Mouse (Mus musculus) left cerebral cortex, adult 8-10 months (tissue): ENCODE results near the gene Jmjd1c. TPM values are rescaled to one million over a fixed set of nuclear protein-coding genes. Genes with fewer than 3 reads are reported as not detected.

ENCODE experiments used
- DNase-seq, 2 experiments: peaks; one replicate each; pipeline ENCODE4 v3.0.0; 2022; ENCODE audit warnings: low spot score in 2 of 2
- total RNA-seq, 4 experiments: library from RNA; stranded (reverse); gene quantifications; 2 replicates each; pipeline ENCODE4 v1.2.4; 2022

Jmjd1c gene
- total RNA-seq, 4 experiments from 2014 or later = 78.0 to 83.1 (median 80.7) TPM

DNA sequence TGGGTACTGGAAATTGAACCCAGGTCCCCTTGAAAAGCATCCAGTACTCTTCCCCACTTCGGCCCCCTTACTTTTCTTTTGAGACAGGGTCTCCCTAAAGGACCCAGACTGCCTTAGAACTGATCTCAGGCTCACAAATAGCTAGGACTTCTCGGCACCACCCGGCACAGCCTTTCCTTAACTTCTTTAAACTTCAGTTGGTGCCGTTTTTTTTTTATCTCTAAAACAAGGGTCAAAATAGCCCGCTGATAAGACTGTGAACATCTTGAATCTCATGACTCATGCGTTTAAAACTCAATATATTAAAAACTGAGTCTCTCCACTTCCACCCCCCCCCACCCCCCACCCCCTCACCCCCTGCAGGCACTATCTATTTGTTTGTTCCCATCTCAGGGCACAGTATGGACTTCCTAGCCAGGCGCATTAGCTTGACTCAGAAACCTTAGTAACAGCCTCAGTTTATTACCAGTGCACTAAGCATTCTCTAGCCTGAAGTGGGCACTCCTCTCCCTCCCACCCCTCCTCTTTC, 200.1 kb downstream of the Jmjd1c start:
- no peak for DNase-seq

DNA sequence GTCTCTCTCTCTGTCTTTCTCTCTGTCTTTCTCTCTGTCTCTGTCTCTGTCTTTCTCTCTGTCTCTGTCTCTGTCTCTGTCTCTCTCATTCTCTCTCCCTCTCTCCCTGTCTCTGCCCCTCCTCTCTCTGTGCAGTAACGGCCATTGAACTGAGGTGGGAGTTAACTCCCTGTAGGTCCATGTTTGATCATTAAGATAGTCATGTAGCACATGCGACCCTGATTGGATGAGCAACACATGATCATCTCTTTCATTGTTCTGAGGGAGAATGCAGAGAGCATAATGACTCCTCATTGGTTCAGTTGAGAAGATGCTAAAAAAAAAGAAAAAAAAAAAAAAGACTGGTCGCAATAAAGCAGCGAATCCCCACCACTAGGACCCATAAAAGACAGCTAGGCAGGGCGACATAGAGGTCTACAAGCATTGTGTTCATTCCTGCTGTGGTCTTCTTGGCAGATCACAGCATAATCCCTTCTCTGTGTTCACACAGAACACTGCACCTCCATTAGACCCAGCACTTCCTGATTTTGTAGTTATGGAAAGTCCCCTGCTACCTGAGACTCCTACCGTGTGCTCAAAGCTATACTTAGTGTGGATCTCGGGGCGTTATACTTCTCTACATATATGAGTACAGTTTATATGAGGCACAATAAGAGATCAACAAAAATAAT, 200.7 kb downstream of the Jmjd1c start:
- DNase-seq = no peak

DNA sequence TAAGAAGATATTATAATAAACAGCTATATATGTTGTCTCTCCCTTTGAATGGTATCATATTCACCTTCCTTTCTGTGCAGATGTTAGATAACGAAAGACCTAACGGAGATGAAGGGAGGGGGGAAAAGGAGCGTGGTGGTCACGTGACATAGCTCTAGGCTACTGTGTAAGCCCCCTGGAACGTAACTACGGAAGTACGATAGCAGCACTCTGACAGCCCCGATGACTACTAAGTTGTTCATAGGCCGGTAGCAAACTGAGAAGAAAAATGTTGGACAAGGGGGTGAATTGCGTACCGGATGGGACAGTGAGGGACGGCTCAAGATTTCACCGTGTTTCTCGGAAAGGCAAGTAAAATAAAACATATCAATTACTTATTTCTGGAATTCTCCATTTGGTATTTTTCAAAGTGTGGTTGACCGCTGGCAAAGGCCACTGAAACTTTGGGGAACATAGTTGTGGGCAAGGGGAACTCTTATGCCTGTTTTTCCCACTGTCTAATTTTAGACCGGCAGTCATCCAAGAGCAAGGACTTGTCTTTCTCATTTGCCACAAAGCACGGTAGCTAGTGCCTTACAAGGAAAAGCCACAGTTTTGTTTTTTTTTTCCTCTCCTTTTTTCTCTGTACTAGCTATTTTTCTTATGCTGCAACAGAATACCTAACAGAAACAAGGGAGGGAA, 201.4 kb downstream of the Jmjd1c start:
- no peak for DNase-seq

DNA sequence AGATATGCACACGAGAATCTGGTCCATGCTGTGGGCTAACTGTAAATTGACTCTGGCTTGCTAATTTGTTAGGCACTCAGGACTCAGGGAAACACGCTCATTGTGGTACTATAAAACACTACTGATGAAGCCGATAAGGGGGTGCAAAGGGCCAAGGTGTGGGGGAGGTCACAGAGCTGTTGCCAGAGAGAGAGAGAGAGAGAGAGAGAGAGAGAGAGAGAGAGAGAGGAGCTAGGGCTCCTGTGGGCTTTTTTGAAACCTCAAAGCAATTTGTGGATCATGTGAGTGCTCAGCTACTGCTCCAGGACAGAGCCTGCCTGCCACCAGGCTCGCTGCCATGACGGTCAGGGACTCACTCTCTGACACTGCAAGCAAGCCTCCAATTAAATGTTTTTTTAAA, 202.9 kb downstream of the Jmjd1c start:
- DNase-seq = no peak

GRCm38 (mm10) chr10:67299285-67299684, 203.4 kb downstream of the Jmjd1c start:
- DNase-seq = no peak

DNA sequence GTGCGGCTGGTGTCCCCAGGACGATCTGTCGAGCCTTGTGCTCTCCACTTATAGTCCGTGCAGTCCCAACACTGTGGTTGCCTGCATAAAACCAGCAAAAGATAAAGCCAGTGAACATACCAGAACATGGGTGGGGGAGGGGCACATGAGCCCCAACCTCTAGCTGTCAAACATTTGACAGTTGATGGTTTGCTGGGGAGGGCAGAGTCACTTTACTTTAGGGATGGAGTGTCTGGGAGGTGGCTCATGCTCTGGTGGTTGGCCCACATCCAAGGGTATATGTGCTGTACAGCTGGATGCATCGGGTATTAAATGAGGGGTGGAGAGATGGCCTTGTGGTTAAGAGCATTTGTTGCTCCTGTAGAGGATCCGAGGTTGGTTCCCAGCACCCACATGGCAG, 205.1 kb downstream of the Jmjd1c start:
- no peak for DNase-seq

DNA sequence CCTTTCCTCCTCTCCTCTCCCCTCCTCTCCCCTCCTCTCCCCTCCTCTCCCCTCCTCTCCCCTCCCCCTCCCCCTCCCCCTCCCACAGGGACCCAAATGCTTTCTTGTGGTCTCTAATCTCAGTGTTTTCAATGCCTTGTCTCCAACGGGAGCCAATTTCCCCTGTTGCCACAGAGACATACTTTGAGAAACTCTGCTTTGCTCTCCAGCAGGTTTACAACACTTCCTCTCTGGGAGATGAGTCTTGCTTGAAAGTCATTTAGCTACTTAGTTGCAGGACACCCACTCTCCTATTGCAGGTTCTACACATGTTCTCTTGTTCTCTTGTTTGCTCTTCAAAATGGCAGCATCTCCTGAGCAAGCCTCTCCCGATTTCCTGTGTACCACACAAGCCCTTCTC, 206.4 kb downstream of the Jmjd1c start:
- DNase-seq = no peak

Other genes starting within 250 kb of the Jmjd1c start
- 10 to 100 TPM; 20.1 to 23.5 (median 21.3) TPM for gene Reep3, start 820 bp downstream of the Jmjd1c start, total RNA-seq
- gene Nrbf2, start 189.2 kb downstream of the Jmjd1c start, total RNA-seq = 10 to 100 TPM; 14.2 to 17.4 (median 15.9) TPM